In the genomic region with DNA sequence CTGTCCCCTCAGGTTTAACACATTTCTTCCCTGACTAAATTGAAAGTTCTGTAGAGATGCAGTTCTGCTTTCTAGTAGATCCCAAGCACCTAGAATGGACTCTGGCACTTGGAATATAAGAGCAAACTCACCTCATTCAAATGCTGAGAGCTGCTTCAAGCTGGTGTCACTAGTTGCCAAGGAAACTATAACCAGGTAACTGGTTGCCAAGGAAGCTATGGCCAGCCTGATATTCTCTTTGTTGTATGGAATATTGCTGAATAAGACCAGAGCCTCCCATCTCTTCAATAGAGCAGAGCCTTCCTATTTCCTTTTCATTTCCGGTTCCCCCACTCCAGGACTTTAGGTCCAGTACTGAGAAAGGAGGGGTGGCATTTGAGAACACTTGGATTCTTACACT, we compare ENCODE assay signal across 19 mouse cellular contexts.
DNase-seq lines count a peak whose midpoint lies in the region; ATAC-seq and TF ChIP-seq lines count a peak whose summit lies in the region.
"Had no signal": no experiment of that assay in that cellular context is flagged by ENCODE, and none has a peak within 500 bp of the region (broad histone marks: within the 10 kb centered on the region; RNA-seq: fewer than 3 reads in every experiment).

No protein-coding gene starts in this region.

- H3K27me3 ChIP-seq in forebrain, embryonic 15.5 days, result no peaks in the 10 kb centered on the region
- H3K27me3 ChIP-seq in forebrain, embryonic 16.5 days (replicated peaks; ENCODE audit: control insufficient read depth, insufficient read depth, low read length), result no peaks in the 10 kb centered on the region
- H3K27me3 ChIP-seq in hindbrain, postnatal 0 days (ENCODE audit: insufficient read depth, low read length), result no peaks in the 10 kb centered on the region
- no peaks in the 10 kb centered on the region for H3K27me3 ChIP-seq in hindbrain, embryonic 14.5 days (ENCODE audit: control insufficient read depth, insufficient read depth, low read length)
- no peaks in the 10 kb centered on the region for H3K27me3 ChIP-seq in testis, adult 2 months (ENCODE audit: control insufficient read depth, insufficient read depth, low read length)
- H3K27me3 ChIP-seq: CH12.LX; heart, embryonic 13.5 days; Patski had no signal

- no peak for TF ChIP-seq CTCF in hindbrain, postnatal 0 days (IDR thresholded peaks at IDR 0.05; ENCODE audit: low read depth)
- no peak for TF ChIP-seq CTCF in testis, adult 2 months (IDR thresholded peaks at IDR 0.05; ENCODE audit: control insufficient read depth, insufficient read depth, insufficient replicate concordance, low read depth, low read length)

- no peaks in the 10 kb centered on the region for H3K9me3 ChIP-seq in forebrain, embryonic 15.5 days
- H3K9me3 ChIP-seq in forebrain, embryonic 16.5 days (ENCODE audit: control insufficient read depth, low read length), result no peaks in the 10 kb centered on the region
- H3K9me3 ChIP-seq in hindbrain, postnatal 0 days (ENCODE audit: low read length), result no peaks in the 10 kb centered on the region
- no peaks in the 10 kb centered on the region for H3K9me3 ChIP-seq in hindbrain, embryonic 14.5 days (ENCODE audit: control insufficient read depth, low read length)
- H3K9me3 ChIP-seq: embryonic facial prominence, embryonic 10.5 days; heart, embryonic 13.5 days had no signal

- WGBS in forebrain, embryonic 15.5 days, result 65% methylated on average over 1 of the region's 1 CpGs
- WGBS in forebrain, embryonic 16.5 days, result 75% methylated on average over 1 of the region's 1 CpGs
- WGBS in hindbrain, postnatal 0 days, result 67% methylated on average over 1 of the region's 1 CpGs
- 80% methylated on average over 1 of the region's 1 CpGs for WGBS in hindbrain, embryonic 14.5 days

- H3K4me1 ChIP-seq in forebrain, embryonic 15.5 days, result no peaks in the 10 kb centered on the region
- peaks cover 4% of the 10 kb centered on the region for H3K4me1 ChIP-seq in forebrain, embryonic 16.5 days (replicated peaks; ENCODE audit: control insufficient read depth, insufficient read depth, low read length)
- H3K4me1 ChIP-seq in hindbrain, postnatal 0 days (ENCODE audit: insufficient read depth, low read length), result no peaks in the 10 kb centered on the region
- no peaks in the 10 kb centered on the region for H3K4me1 ChIP-seq in hindbrain, embryonic 14.5 days (replicated peaks; ENCODE audit: control insufficient read depth, insufficient read depth, low read length)
- no peaks in the 10 kb centered on the region for H3K4me1 ChIP-seq in testis, adult 2 months (ENCODE audit: control insufficient read depth, insufficient read depth, low read length)
- H3K4me1 ChIP-seq: embryonic facial prominence, embryonic 10.5 days had no signal

- 0 out of 2 replicates have a peak, but pooled peaks have one; percentile 43 for ATAC-seq in forebrain, embryonic 15.5 days (replicated peaks)
- no peak for ATAC-seq in forebrain, embryonic 16.5 days
- peak; percentile 61; the same call in 1 of the 2 replicates for ATAC-seq in hindbrain, postnatal 0 days
- no peak for ATAC-seq in hindbrain, embryonic 14.5 days (ENCODE audit: low FRiP score)
- ATAC-seq: activated CD4-positive, CD25-positive, alpha-beta regulatory T cell, adult 4 months; intestine, embryonic 16.5 days; Patski had no signal

- DNase-seq in hindbrain, postnatal 0 days (ENCODE audit: low spot score), result peak; percentile 50
- no peak for DNase-seq in hindbrain, embryonic 14.5 days (ENCODE audit: low spot score)
- no peak for DNase-seq in testis, postnatal 14 days (ENCODE audit: low spot score)
- DNase-seq in urinary bladder, adult 18-20 months (ENCODE audit: low spot score in 2 of 2), result no peak
- DNase-seq: adrenal gland, postnatal 14 days; cerebellum, adult 18-20 months; cerebellum, adult 9-11 months; cerebellum, postnatal 36 days; gastrocnemius, postnatal 14 days; heart, postnatal 36 days had no signal

- H3K9ac ChIP-seq in forebrain, embryonic 15.5 days (replicated peaks), result no peak overlapping the region
- no peak overlapping the region for H3K9ac ChIP-seq in forebrain, embryonic 16.5 days (replicated peaks; ENCODE audit: low read depth, low read length)
- H3K9ac ChIP-seq in hindbrain, postnatal 0 days (replicated peaks; ENCODE audit: low read length), result no peak overlapping the region
- H3K9ac ChIP-seq in hindbrain, embryonic 14.5 days, result no peak overlapping the region
- H3K9ac ChIP-seq: heart, embryonic 13.5 days had no signal

- no peak overlapping the region for H3K27ac ChIP-seq in forebrain, embryonic 15.5 days (replicated peaks)
- H3K27ac ChIP-seq in forebrain, embryonic 16.5 days (ENCODE audit: low read length), result no peak overlapping the region; the same call in 1 of the 2 replicates
- no peak overlapping the region for H3K27ac ChIP-seq in hindbrain, postnatal 0 days
- H3K27ac ChIP-seq in hindbrain, embryonic 14.5 days, result no peak overlapping the region
- H3K27ac ChIP-seq in testis, adult 2 months (ENCODE audit: control insufficient read depth, insufficient read depth, low read depth, low read length), result no peak overlapping the region
- H3K27ac ChIP-seq: embryonic facial prominence, embryonic 10.5 days; heart, embryonic 13.5 days had no signal

- no peaks in the 10 kb centered on the region for H3K36me3 ChIP-seq in forebrain, embryonic 15.5 days
- no peaks in the 10 kb centered on the region for H3K36me3 ChIP-seq in forebrain, embryonic 16.5 days (ENCODE audit: control insufficient read depth, insufficient read depth)
- H3K36me3 ChIP-seq in hindbrain, postnatal 0 days (ENCODE audit: insufficient read depth, low read length), result no peaks in the 10 kb centered on the region
- no peaks in the 10 kb centered on the region for H3K36me3 ChIP-seq in hindbrain, embryonic 14.5 days (replicated peaks; ENCODE audit: control insufficient read depth, insufficient read depth)
- H3K36me3 ChIP-seq in testis, adult 2 months (ENCODE audit: control insufficient read depth, insufficient read depth, low read length), result no peaks in the 10 kb centered on the region
- H3K36me3 ChIP-seq: embryonic facial prominence, embryonic 10.5 days; heart, embryonic 13.5 days had no signal

- H3K4me3 ChIP-seq in forebrain, embryonic 15.5 days, result no peak overlapping the region
- H3K4me3 ChIP-seq in forebrain, embryonic 16.5 days (replicated peaks; ENCODE audit: low read length), result no peak overlapping the region
- H3K4me3 ChIP-seq in hindbrain, postnatal 0 days (ENCODE audit: low read length), result no peak overlapping the region
- no peak overlapping the region for H3K4me3 ChIP-seq in hindbrain, embryonic 14.5 days (replicated peaks; ENCODE audit: low read length)
- H3K4me3 ChIP-seq in testis, adult 2 months (ENCODE audit: control insufficient read depth, low read depth, low read length), result peak overlapping the region; percentile 38; the same call in 1 of the 2 replicates
- H3K4me3 ChIP-seq: embryonic facial prominence, embryonic 10.5 days; heart, embryonic 13.5 days had no signal

- TF ChIP-seq POLR2A in testis, adult 2 months (IDR thresholded peaks at IDR 0.05; ENCODE audit: control insufficient read depth, low read depth, low read length), result no peak

- H3K4me2 ChIP-seq in forebrain, embryonic 15.5 days (replicated peaks), result no peak overlapping the region
- H3K4me2 ChIP-seq in forebrain, embryonic 16.5 days (ENCODE audit: low read length), result no peak overlapping the region
- H3K4me2 ChIP-seq in hindbrain, postnatal 0 days (ENCODE audit: low read depth, low read length), result no peak overlapping the region
- H3K4me2 ChIP-seq in hindbrain, embryonic 14.5 days (replicated peaks), result no peak overlapping the region
- H3K4me2 ChIP-seq: heart, embryonic 13.5 days had no signal

Comparison
In these comparisons a context has a peak if more than half of its experiments do, and no peak if none do; other contexts are left out.
1. ATAC-seq: peak in forebrain, embryonic 15.5 days (single experiment) and hindbrain, postnatal 0 days (single experiment); none in forebrain, embryonic 16.5 days (single experiment) and hindbrain, embryonic 14.5 days (single experiment).